Mouse (Mus musculus) midbrain, embryonic 13.5 days (tissue): Measurements from ENCODE around the gene Ascc2. TPM values are rescaled to one million over a fixed set of nuclear protein-coding genes. Genes with fewer than 3 reads are reported as not detected.

ENCODE experiments used
- ATAC-seq: fragments of 200-750 bp; cut with Nextera tagmentation; 2 replicates; pipeline ENCODE4 v1.8.0; 2017; ENCODE audit warnings: mild to moderate bottlenecking, moderate TSS enrichment, moderate library complexity
- H3K27ac ChIP-seq: fragments of 300-500 bp; sonication (generic); 2 replicates; pipeline ENCODE4 v1.5.1; 2015; ENCODE audit warnings: inconsistent platforms, mild to moderate bottlenecking, moderate library complexity
- H3K27me3 ChIP-seq: fragments of 300-500 bp; sonication (generic); 2 replicates; pipeline ENCODE4 v1.6.1; 2015; ENCODE audit warnings: mild to moderate bottlenecking, inconsistent platforms
- H3K36me3 ChIP-seq: fragments of 300-500 bp; sonication (generic); 2 replicates; pipeline ENCODE4 v1.6.1; 2015; ENCODE audit warnings: mild to moderate bottlenecking, inconsistent platforms
- H3K4me1 ChIP-seq: fragments of 300-500 bp; sonication (generic); replicated peaks from 2 replicates; pipeline ENCODE4 v1.6.1; 2015; ENCODE audit warnings: inconsistent platforms
- H3K4me2 ChIP-seq: fragments of 300-500 bp; sonication (generic); replicated peaks from 2 replicates; pipeline ENCODE4 v1.6.1; 2015; ENCODE audit warnings: moderate library complexity, mild to moderate bottlenecking, inconsistent platforms
- H3K4me3 ChIP-seq: fragments of 300-500 bp; sonication (generic); replicated peaks from 2 replicates; pipeline ENCODE4 v1.5.1; 2015; ENCODE audit warnings: mild to moderate bottlenecking, inconsistent platforms
- H3K9ac ChIP-seq: fragments of 300-500 bp; sonication (generic); replicated peaks from 2 replicates; pipeline ENCODE4 v1.6.1; 2015; ENCODE audit warnings: mild to moderate bottlenecking, inconsistent platforms
- H3K9me3 ChIP-seq: fragments of 300-500 bp; sonication (generic); 2 replicates; pipeline ENCODE4 v1.6.1; 2016; ENCODE audit warnings: mild to moderate bottlenecking, inconsistent platforms
- WGBS: fragments of 180-500 bp; shearing (Covaris S2); methylation state at CpG from one replicate; pipeline ENCODE4 v1.1.7; 2015; 5-methylcytosine and 5-hydroxymethylcytosine counted together
- polyA plus RNA-seq: library from polyadenylated mRNA; unstranded; fragments of >200 nt; fragmentation: Nextera tagmentation; extraction: Ambion mirVana; gene quantifications from 2 replicates; pipeline ENCODE4 v1.2.1, GENCODE M21; 2015

The Ascc2 gene
- polyA plus RNA-seq, 1 experiment from 2014 or later, result 23.1 TPM

- Histone ChIP-seq H3K27ac (no peak overlapping the region), H3K9ac (no peak overlapping the region), H3K27me3 (no peaks in the 10 kb centered on the region), H3K4me3 (no peak overlapping the region), H3K4me2 (no peak overlapping the region), H3K4me1 (no peaks in the 10 kb centered on the region), H3K9me3 (no peaks in the 10 kb centered on the region), H3K36me3 (no peaks in the 10 kb centered on the region)
- no peak for ATAC-seq
These were observed 75.3 kb downstream of the Ascc2 start for GRCm38 (mm10) chr11:4712822-4713221.

GRCm38 (mm10) chr11:4714727-4715126 lies 77.2 kb downstream of the Ascc2 start:
- H3K27me3 ChIP-seq, result no peaks in the 10 kb centered on the region
- H3K4me2 ChIP-seq, result no peak overlapping the region
- no peak overlapping the region for H3K9ac ChIP-seq
- 92% methylated on average over 4 of the region's 4 CpGs for WGBS
- H3K27ac ChIP-seq, result no peak overlapping the region
- H3K36me3 ChIP-seq, result no peaks in the 10 kb centered on the region
- ATAC-seq, result no peak
- no peaks in the 10 kb centered on the region for H3K9me3 ChIP-seq
- H3K4me1 ChIP-seq, result no peaks in the 10 kb centered on the region
- no peak overlapping the region for H3K4me3 ChIP-seq

- H3K9me3 ChIP-seq, result no peaks in the 10 kb centered on the region
- H3K4me3 ChIP-seq, result no peak overlapping the region
- H3K36me3 ChIP-seq, result no peaks in the 10 kb centered on the region
- H3K4me1 ChIP-seq, result no peaks in the 10 kb centered on the region
- H3K4me2 ChIP-seq, result no peak overlapping the region
- H3K27me3 ChIP-seq, result no peaks in the 10 kb centered on the region
- no peak overlapping the region for H3K27ac ChIP-seq
- no peak for ATAC-seq
- no peak overlapping the region for H3K9ac ChIP-seq
- whole genome bisulfite sequencing, result 83% methylated on average over 4 of the region's 4 CpGs
These were observed 78.0 kb downstream of the Ascc2 start for GRCm38 (mm10) chr11:4715596-4715995.

GRCm38 (mm10) chr11:4716530-4717236 lies 79.1 kb downstream of the Ascc2 start:
- no peaks in the 10 kb centered on the region for H3K36me3 ChIP-seq
- ATAC-seq, result no peak
- WGBS, result 93% methylated on average over 5 of the region's 5 CpGs
- no peaks in the 10 kb centered on the region for H3K9me3 ChIP-seq
- H3K27me3 ChIP-seq, result no peaks in the 10 kb centered on the region
- H3K4me3 ChIP-seq, result no peak overlapping the region
- no peak overlapping the region for H3K27ac ChIP-seq
- H3K9ac ChIP-seq, result no peak overlapping the region
- no peak overlapping the region for H3K4me2 ChIP-seq
- H3K4me1 ChIP-seq, result peaks cover 5% of the 10 kb centered on the region; the same call in 1 of the 2 replicates

GRCm38 (mm10) chr11:4718548-4718947 lies 81.0 kb downstream of the Ascc2 start:
- no peaks in the 10 kb centered on the region for H3K9me3 ChIP-seq
- H3K4me1 ChIP-seq, result peaks cover 5% of the 10 kb centered on the region; the same call in 1 of the 2 replicates
- no peak overlapping the region for H3K9ac ChIP-seq
- H3K27me3 ChIP-seq, result no peaks in the 10 kb centered on the region
- H3K4me2 ChIP-seq, result no peak overlapping the region
- H3K4me3 ChIP-seq, result no peak overlapping the region
- peaks cover 12% of the 10 kb centered on the region for H3K36me3 ChIP-seq
- no peak overlapping the region for H3K27ac ChIP-seq
- WGBS, result 87% methylated on average over 5 of the region's 5 CpGs
- ATAC-seq, result no peak

GRCm38 (mm10) chr11:4719961-4720360 lies 82.4 kb downstream of the Ascc2 start:
- H3K27ac ChIP-seq, result no peak overlapping the region
- H3K27me3 ChIP-seq, result no peaks in the 10 kb centered on the region
- H3K4me2 ChIP-seq, result no peak overlapping the region
- WGBS, result 91% methylated on average over 9 of the region's 9 CpGs
- peaks cover 26% of the 10 kb centered on the region for H3K36me3 ChIP-seq
- H3K4me3 ChIP-seq, result no peak overlapping the region
- no peak for ATAC-seq
- no peak overlapping the region for H3K9ac ChIP-seq
- H3K4me1 ChIP-seq, result peaks cover 5% of the 10 kb centered on the region; the same call in 1 of the 2 replicates
- no peaks in the 10 kb centered on the region for H3K9me3 ChIP-seq

GRCm38 (mm10) chr11:4720393-4720792 lies 82.8 kb downstream of the Ascc2 start:
- peaks cover 5% of the 10 kb centered on the region; the same call in 1 of the 2 replicates for H3K4me1 ChIP-seq
- no peaks in the 10 kb centered on the region for H3K9me3 ChIP-seq
- H3K27ac ChIP-seq, result no peak overlapping the region
- no peak for ATAC-seq
- no peak overlapping the region for H3K9ac ChIP-seq
- H3K4me2 ChIP-seq, result no peak overlapping the region
- H3K4me3 ChIP-seq, result no peak overlapping the region
- no peaks in the 10 kb centered on the region for H3K27me3 ChIP-seq
- peaks cover 29% of the 10 kb centered on the region for H3K36me3 ChIP-seq
- 59% methylated on average over 11 of the region's 11 CpGs for WGBS

GRCm38 (mm10) chr11:4720900-4721580 lies 83.5 kb downstream of the Ascc2 start:
- H3K4me1 ChIP-seq, result peaks cover 5% of the 10 kb centered on the region; the same call in 1 of the 2 replicates
- peaks cover 35% of the 10 kb centered on the region for H3K36me3 ChIP-seq
- H3K27ac ChIP-seq, result no peak overlapping the region
- no peaks in the 10 kb centered on the region for H3K9me3 ChIP-seq
- H3K4me2 ChIP-seq, result no peak overlapping the region
- no peaks in the 10 kb centered on the region for H3K27me3 ChIP-seq
- WGBS, result 49% methylated on average over 7 of the region's 7 CpGs
- H3K9ac ChIP-seq, result no peak overlapping the region
- ATAC-seq, result no peak
- no peak overlapping the region for H3K4me3 ChIP-seq

GRCm38 (mm10) chr11:4721728-4722127 lies 84.2 kb downstream of the Ascc2 start:
- Histone ChIP-seq H3K27ac (no peak overlapping the region), H3K4me3 (no peak overlapping the region), H3K27me3 (no peaks in the 10 kb centered on the region), H3K36me3 (peaks cover 42% of the 10 kb centered on the region), H3K9me3 (no peaks in the 10 kb centered on the region), H3K4me2 (no peak overlapping the region), H3K9ac (no peak overlapping the region), H3K4me1 (peaks cover 5% of the 10 kb centered on the region; the same call in 1 of the 2 replicates)
- 87% methylated on average over 8 of the region's 8 CpGs for WGBS
- no peak for ATAC-seq

GRCm38 (mm10) chr11:4729603-4730002 lies 92.1 kb downstream of the Ascc2 start:
- no peak for ATAC-seq
- peaks cover 13% of the 10 kb centered on the region; the same call in 1 of the 2 replicates for H3K4me1 ChIP-seq
- H3K27me3 ChIP-seq, result no peaks in the 10 kb centered on the region
- no peak overlapping the region for H3K4me2 ChIP-seq
- WGBS, result 76% methylated on average over 12 of the region's 12 CpGs
- H3K27ac ChIP-seq, result no peak overlapping the region
- H3K9ac ChIP-seq, result no peak overlapping the region
- no peak overlapping the region for H3K4me3 ChIP-seq
- H3K36me3 ChIP-seq, result peaks cover 28% of the 10 kb centered on the region
- no peaks in the 10 kb centered on the region for H3K9me3 ChIP-seq

GRCm38 (mm10) chr11:4730096-4730495 lies 92.5 kb downstream of the Ascc2 start:
- H3K4me3 ChIP-seq, result no peak overlapping the region
- no peak overlapping the region for H3K9ac ChIP-seq
- H3K27me3 ChIP-seq, result no peaks in the 10 kb centered on the region
- H3K4me2 ChIP-seq, result no peak overlapping the region
- H3K9me3 ChIP-seq, result no peaks in the 10 kb centered on the region
- H3K36me3 ChIP-seq, result peaks cover 23% of the 10 kb centered on the region
- no peak for ATAC-seq
- H3K4me1 ChIP-seq, result peaks cover 18% of the 10 kb centered on the region
- 82% methylated on average over 6 of the region's 6 CpGs for WGBS
- H3K27ac ChIP-seq, result no peak overlapping the region

- no peak for ATAC-seq
These were observed 93.4 kb downstream of the Ascc2 start for GRCm38 (mm10) chr11:4730913-4731312.

More at GRCm38 (mm10) chr11:4730913-4731312, 93.4 kb downstream of the Ascc2 start:
- peaks cover 16% of the 10 kb centered on the region for H3K36me3 ChIP-seq
- peaks cover 2% of the 10 kb centered on the region; the same call in 1 of the 2 replicates for H3K27me3 ChIP-seq
- no peak overlapping the region for H3K27ac ChIP-seq
- H3K9ac ChIP-seq, result no peak overlapping the region; the same call in 1 of the 2 replicates
- no peak overlapping the region for H3K4me3 ChIP-seq
- H3K4me2 ChIP-seq, result no peak overlapping the region
- WGBS, result 87% methylated on average over 5 of the region's 5 CpGs
- peaks cover 25% of the 10 kb centered on the region for H3K4me1 ChIP-seq
- no peaks in the 10 kb centered on the region for H3K9me3 ChIP-seq
